Mouse (Mus musculus) heart, adult 2 months (tissue): ENCODE measurements around the gene Sept11.

ENCODE experiments used
- CTCF ChIP-seq: fragments of 200-600 bp; IDR thresholded peaks from 2 replicates; pipeline ENCODE4 v1.8.1; 2022; ENCODE audit warnings: antibody characterized with exemption, mild to moderate bottlenecking, moderate library complexity
- EP300 ChIP-seq: fragments of 200-500 bp; IDR thresholded peaks from 2 replicates; pipeline ENCODE4 v1.6.1; 2011; ENCODE audit warnings: low read depth, low read length, control low read depth; ENCODE audit not compliant: insufficient read depth
- POLR2A ChIP-seq: fragments of 200-500 bp; IDR thresholded peaks from 2 replicates; pipeline ENCODE4 v1.6.1; 2011; ENCODE audit warnings: mild to moderate bottlenecking, low read depth, low read length, control low read depth; ENCODE audit not compliant: insufficient read depth

DNA sequence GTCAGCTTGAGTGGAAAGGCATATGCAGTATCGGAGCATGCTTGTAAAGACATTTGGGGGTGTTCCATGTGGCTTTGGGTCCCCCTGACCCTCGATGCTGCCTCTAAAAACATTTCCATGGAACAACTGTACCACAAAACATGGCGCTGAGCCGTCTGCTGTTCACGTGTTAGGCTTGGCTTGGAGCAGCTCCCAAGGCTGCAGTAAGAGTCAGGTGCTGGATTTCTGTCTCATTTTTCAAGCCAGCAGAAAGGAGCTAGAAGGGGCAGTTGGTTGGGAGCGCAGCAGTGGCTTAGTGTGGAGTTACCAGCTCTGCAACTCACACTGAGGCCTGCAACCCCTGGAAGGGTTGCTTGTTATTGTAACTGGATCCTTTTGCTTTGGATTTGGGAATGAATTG, 21.3 kb downstream of the Sept11 start:
- TF ChIP-seq CTCF = no peak
- no peak for TF ChIP-seq POLR2A
- TF ChIP-seq EP300 = no peak
